Comparison of ENCODE assay signal across 29 mouse cellular contexts in genomic region chr3:130718871-130719270, GRCm38 (mm10).
"Had no signal": no experiment of that assay in that cellular context is flagged by ENCODE, and none has a peak within 500 bp of the region (broad histone marks: within the 10 kb centered on the region; RNA-seq: fewer than 3 reads in every experiment).

No protein-coding gene starts in this region.

- ATAC-seq: forebrain, embryonic 13.5 days; forebrain, embryonic 14.5 days; forebrain, embryonic 15.5 days; forebrain, embryonic 16.5 days; forebrain, postnatal 0 days had no signal

- H3K27ac ChIP-seq: embryonic facial prominence, embryonic 10.5 days; embryonic facial prominence, embryonic 12.5 days; embryonic facial prominence, embryonic 13.5 days; embryonic facial prominence, embryonic 15.5 days; forebrain, embryonic 10.5 days; forebrain, embryonic 12.5 days; forebrain, embryonic 13.5 days; forebrain, embryonic 15.5 days; gastrocnemius, adult 2 months; heart, adult 2 months had no signal

- H3K27me3 ChIP-seq: embryonic facial prominence, embryonic 12.5 days; embryonic facial prominence, embryonic 13.5 days; embryonic facial prominence, embryonic 15.5 days; forebrain, embryonic 12.5 days; forebrain, embryonic 13.5 days; forebrain, embryonic 15.5 days had no signal

- H3K4me1 ChIP-seq: embryonic facial prominence, embryonic 10.5 days had no signal

- H3K4me2 ChIP-seq: embryonic facial prominence, embryonic 12.5 days; embryonic facial prominence, embryonic 13.5 days; embryonic facial prominence, embryonic 15.5 days; forebrain, embryonic 12.5 days; forebrain, embryonic 13.5 days; forebrain, embryonic 15.5 days had no signal

- H3K9me3 ChIP-seq: embryonic facial prominence, embryonic 10.5 days; embryonic facial prominence, embryonic 12.5 days; embryonic facial prominence, embryonic 13.5 days; embryonic facial prominence, embryonic 15.5 days; forebrain, embryonic 10.5 days; forebrain, embryonic 12.5 days; forebrain, embryonic 13.5 days; forebrain, embryonic 15.5 days had no signal

- DNase-seq: cerebellum, adult 18-20 months; cerebellum, adult 2 months; cerebellum, adult 8-10 months; cerebellum, adult 9-10 months; cerebellum, postnatal 10 days; cerebellum, postnatal 14 days; cerebellum, postnatal 25 days; cerebellum, postnatal 36 days; embryo, embryonic 11 days; forebrain, postnatal 0 days; gastrocnemius, adult 2 months; gastrocnemius, postnatal 10 days; gastrocnemius, postnatal 14 days; gastrocnemius, postnatal 25 days; gastrocnemius, postnatal 36 days; heart, adult 11 months; heart, adult 18-20 months; heart, adult 2 months had no signal

- H3K4me3 ChIP-seq: embryonic facial prominence, embryonic 10.5 days; embryonic facial prominence, embryonic 12.5 days; embryonic facial prominence, embryonic 13.5 days; embryonic facial prominence, embryonic 15.5 days; erythroblast, embryonic 14.5 days; forebrain, embryonic 10.5 days; forebrain, embryonic 12.5 days; forebrain, embryonic 13.5 days; forebrain, embryonic 15.5 days; gastrocnemius, adult 2 months; heart, adult 2 months had no signal

- H3K9ac ChIP-seq: embryonic facial prominence, embryonic 12.5 days; embryonic facial prominence, embryonic 13.5 days; embryonic facial prominence, embryonic 15.5 days; forebrain, embryonic 12.5 days; forebrain, embryonic 13.5 days; forebrain, embryonic 15.5 days; forebrain, postnatal 0 days had no signal

- H3K36me3 ChIP-seq: embryonic facial prominence, embryonic 12.5 days; embryonic facial prominence, embryonic 13.5 days; embryonic facial prominence, embryonic 15.5 days; forebrain, embryonic 12.5 days; forebrain, embryonic 15.5 days had no signal
